In genomic region chr2:24787250-24787649, GRCm38 (mm10) we compare ENCODE assay signal across 28 mouse cellular contexts. TPM values are rescaled to one million over a fixed set of nuclear protein-coding genes. Genes with fewer than 3 reads are reported as not detected.
"Had no signal": no experiment of that assay in that cellular context is flagged by ENCODE, and none has a peak within 500 bp of the region (broad histone marks: within the 10 kb centered on the region; RNA-seq: fewer than 3 reads in every experiment).

No protein-coding gene starts in this region.

- DNase-seq: gastrocnemius, adult 2 months; gastrocnemius, postnatal 10 days; gastrocnemius, postnatal 36 days; heart, adult 11 months; heart, adult 2 months; heart, postnatal 14 days; heart, postnatal 36 days; kidney, adult 11 months; kidney, adult 2 months; kidney, adult 9 months; kidney, postnatal 14 days; kidney, postnatal 36 days; layer of hippocampus, adult 9-11 months; layer of hippocampus, postnatal 36 days; left cerebral cortex, postnatal 4 days had no signal

- H3K27me3 ChIP-seq: heart, embryonic 13.5 days; heart, embryonic 15.5 days; hindbrain, embryonic 13.5 days; hindbrain, embryonic 15.5 days; kidney, embryonic 15.5 days; limb, embryonic 13.5 days; limb, embryonic 15.5 days; liver, embryonic 12.5 days had no signal

- H3K9ac ChIP-seq: heart, embryonic 13.5 days; heart, embryonic 15.5 days; hindbrain, embryonic 13.5 days; hindbrain, embryonic 15.5 days; kidney, embryonic 15.5 days; limb, embryonic 13.5 days; limb, embryonic 15.5 days; liver, embryonic 12.5 days; liver, embryonic 14.5 days had no signal

- H3K4me3 ChIP-seq: gastrocnemius, adult 2 months; heart, adult 2 months; heart, embryonic 13.5 days; heart, embryonic 15.5 days; hindbrain, embryonic 13.5 days; hindbrain, embryonic 15.5 days; kidney, embryonic 15.5 days; limb, embryonic 13.5 days; limb, embryonic 15.5 days; liver, embryonic 12.5 days had no signal

- H3K4me1 ChIP-seq: heart, embryonic 13.5 days; heart, embryonic 15.5 days; hindbrain, embryonic 13.5 days; hindbrain, embryonic 15.5 days; kidney, embryonic 15.5 days; limb, embryonic 15.5 days; liver, embryonic 12.5 days had no signal

- H3K27ac ChIP-seq: gastrocnemius, adult 2 months; heart, adult 2 months; heart, embryonic 13.5 days; heart, embryonic 15.5 days; hindbrain, embryonic 13.5 days; hindbrain, embryonic 15.5 days; hindbrain, postnatal 0 days; kidney, embryonic 15.5 days; kidney, postnatal 0 days; limb, embryonic 13.5 days; limb, embryonic 15.5 days; liver, embryonic 12.5 days; liver, embryonic 14.5 days had no signal

RNA-seq across cellular contexts. Expression of gene Cacna1b, which starts 24.3 kb away (rescaled TPM):
- total RNA-seq: hematopoietic stem cell, adult 5-6 weeks had no signal
- polyA plus RNA-seq: heart, postnatal 0 days had no signal
